8 mouse cellular contexts compared by ENCODE assay signal in the genomic region with DNA sequence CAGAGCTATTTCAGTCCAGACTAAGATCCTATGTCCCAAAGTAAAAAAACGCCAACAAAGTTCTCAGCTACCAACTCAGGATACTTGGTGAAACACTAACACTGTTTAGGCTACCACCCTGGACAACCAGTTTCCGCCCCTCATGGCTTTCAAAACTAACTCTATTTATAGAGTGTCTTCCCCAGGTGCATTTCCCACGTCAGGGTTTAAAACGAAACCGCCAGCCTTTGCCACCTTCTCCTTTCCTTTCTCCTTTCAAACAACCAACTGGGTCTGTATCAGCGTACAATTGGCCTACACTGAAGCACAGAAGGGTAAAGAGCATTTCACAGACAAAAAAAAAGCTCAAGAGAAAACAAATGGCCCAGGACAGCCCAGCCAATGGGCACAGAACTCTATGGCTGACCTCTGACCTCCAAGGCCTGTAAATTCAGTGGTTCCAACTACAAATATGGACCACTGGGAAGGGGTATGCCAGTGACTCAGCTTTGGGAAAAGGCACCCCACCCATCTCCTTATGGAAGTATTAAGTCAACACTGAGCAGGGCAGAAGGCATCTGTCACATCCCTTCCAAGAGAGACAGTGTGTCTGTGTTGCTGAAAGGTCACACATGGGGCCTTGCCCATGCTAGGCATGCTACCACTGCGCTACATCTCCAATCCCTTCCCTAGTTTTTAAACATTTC. TPM values are rescaled to one million over a fixed set of nuclear protein-coding genes. Genes with fewer than 3 reads are reported as not detected.
DNase-seq lines count a peak whose midpoint lies in the region; ATAC-seq lines count a peak whose summit lies in the region.

No protein-coding gene starts in this region.

- H3K27ac ChIP-seq in hindbrain, embryonic 11.5 days (ENCODE audit: low read depth, low read length), result no peak overlapping the region

- no peak overlapping the region; the same call in 1 of the 2 replicates for H3K4me3 ChIP-seq in hindbrain, embryonic 11.5 days (ENCODE audit: low read depth, low read length)

- H3K36me3 ChIP-seq in hindbrain, embryonic 11.5 days (ENCODE audit: control insufficient read depth, insufficient read depth, low read length), result no peaks in the 10 kb centered on the region

- WGBS in hindbrain, embryonic 11.5 days, result 71% methylated on average over 7 of the region's 7 CpGs

- H3K9me3 ChIP-seq in hindbrain, embryonic 11.5 days (ENCODE audit: control insufficient read depth, low read length), result no peaks in the 10 kb centered on the region

- H3K27me3 ChIP-seq in hindbrain, embryonic 11.5 days (ENCODE audit: control insufficient read depth, insufficient read depth, low read length), result peaks cover 3% of the 10 kb centered on the region; the same call in 1 of the 2 replicates

- H3K9ac ChIP-seq in hindbrain, embryonic 11.5 days (ENCODE audit: low read depth, low read length), result no peak overlapping the region

- H3K4me2 ChIP-seq in hindbrain, embryonic 11.5 days (replicated peaks; ENCODE audit: low read depth, low read length), result peak overlapping the region; percentile 81

- peaks cover 12% of the 10 kb centered on the region; the same call in 1 of the 2 replicates for H3K4me1 ChIP-seq in hindbrain, embryonic 11.5 days (replicated peaks; ENCODE audit: control insufficient read depth, insufficient read depth, low read length)

- peak; percentile 51 for DNase-seq in embryo, embryonic 10 days (ENCODE audit: low spot score)
- no peak for DNase-seq in embryo, embryonic 11 days
- peak; percentile 36 for DNase-seq in CD4-positive helper T cell, adult 2 months (ENCODE audit: low read depth, low spot score)
- DNase-seq in hindbrain, embryonic 11.5 days (ENCODE audit: low spot score), result no peak
- peak; percentile 57 for DNase-seq in lung, postnatal 25 days (ENCODE audit: low spot score)
- DNase-seq in frontal cortex, postnatal 25 days (ENCODE audit: low spot score in 2 of 2), result no peak
- no peak for DNase-seq in right cerebral cortex, adult 2 months (ENCODE audit: low spot score in 2 of 2)

- no peak for ATAC-seq in hindbrain, embryonic 11.5 days (ENCODE audit: low FRiP score)
- no peak for ATAC-seq in monocyte, adult 5-6 weeks (replicated peaks; ENCODE audit: insufficient number of reproducible peaks, low FRiP score, low TSS enrichment, poor library complexity, severe bottlenecking)

RNA-seq across cellular contexts. Expression of gene Clic4, which starts 2.8 kb away (rescaled TPM):
- 109 and 147 TPM in 2 replicates for polyA plus RNA-seq in hindbrain, embryonic 11.5 days (2014; fragmentation: Nextera tagmentation; extraction: Ambion mirVana)
- 39.4 to 61.3 TPM (median 41.0 TPM) in 3 replicates for total RNA-seq in monocyte, adult 5-6 weeks (2017)

Comparison
In these comparisons a context has a peak if more than half of its experiments do, and no peak if none do; other contexts are left out.
1. DNase-seq: peak in embryo, embryonic 10 days (single experiment), CD4-positive helper T cell, adult 2 months (single experiment) and lung, postnatal 25 days (single experiment); none in embryo, embryonic 11 days (single experiment), hindbrain, embryonic 11.5 days (single experiment), frontal cortex, postnatal 25 days (0 of 2) and right cerebral cortex, adult 2 months (0 of 2).